Mouse (Mus musculus): ENCODE measurements around the gene Gm20662. TPM values are rescaled to one million over a fixed set of nuclear protein-coding genes. Genes with fewer than 3 reads are reported as not detected.

The Gm20662 gene
- 0.87 and 0.96 TPM in 2 replicates for polyA plus RNA-seq (2014; fragmentation: Nextera tagmentation; extraction: Ambion mirVana)

DNA sequence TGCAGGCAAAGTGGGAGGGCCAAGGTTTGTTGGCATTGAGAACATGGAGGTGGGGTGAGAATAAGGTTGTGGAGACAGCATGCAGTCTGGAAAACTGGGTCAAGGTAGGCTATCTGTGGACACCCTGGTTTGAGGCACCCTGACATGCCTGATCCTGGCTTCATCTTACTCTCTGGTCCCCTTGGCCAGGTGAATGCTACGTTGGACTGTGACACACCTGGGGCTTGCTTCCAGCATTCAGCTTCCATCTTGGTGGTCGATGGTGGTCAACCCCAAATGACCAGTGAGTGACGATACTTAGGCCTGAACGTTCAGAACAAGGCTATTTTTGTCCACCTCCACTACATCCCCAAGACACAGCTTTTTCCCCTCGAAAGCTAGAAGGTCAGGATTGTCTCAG, at the start of gene Gm20662:
TSS of gene Gm20662 (plus strand) at position 301 of the 400 bp plus-strand sequence.
- DNase-seq (ENCODE audit: low spot score) (no peak), ATAC-seq (ENCODE audit: insufficient number of reproducible peaks, low FRiP score, low TSS enrichment, low read depth) (no peak)
- H3K9ac ChIP-seq (ENCODE audit: low read length): no peak within 1 kb of the TSS
- H3K4me1 ChIP-seq (ENCODE audit: control insufficient read depth, insufficient read depth, low read length): no peaks in the 10 kb centered on the region
- WGBS: 89% methylated on average over 5 of the region's 5 CpGs
- no peak within 1 kb of the TSS for H3K4me2 ChIP-seq (ENCODE audit: low read depth, severe bottlenecking)
- no peaks in the 10 kb centered on the region for H3K9me3 ChIP-seq (ENCODE audit: control insufficient read depth, low read length)
- H3K36me3 ChIP-seq (ENCODE audit: control insufficient read depth, insufficient read depth, low read length): no peaks in the 10 kb centered on the region
- H3K4me3 ChIP-seq (ENCODE audit: low read depth, low read length): no peak within 1 kb of the TSS
- H3K27me3 ChIP-seq (ENCODE audit: control insufficient read depth, insufficient read depth, low read length): no peaks in the 10 kb centered on the region
- H3K27ac ChIP-seq (replicated peaks; ENCODE audit: low read depth, low read length): no peak within 1 kb of the TSS

DNA sequence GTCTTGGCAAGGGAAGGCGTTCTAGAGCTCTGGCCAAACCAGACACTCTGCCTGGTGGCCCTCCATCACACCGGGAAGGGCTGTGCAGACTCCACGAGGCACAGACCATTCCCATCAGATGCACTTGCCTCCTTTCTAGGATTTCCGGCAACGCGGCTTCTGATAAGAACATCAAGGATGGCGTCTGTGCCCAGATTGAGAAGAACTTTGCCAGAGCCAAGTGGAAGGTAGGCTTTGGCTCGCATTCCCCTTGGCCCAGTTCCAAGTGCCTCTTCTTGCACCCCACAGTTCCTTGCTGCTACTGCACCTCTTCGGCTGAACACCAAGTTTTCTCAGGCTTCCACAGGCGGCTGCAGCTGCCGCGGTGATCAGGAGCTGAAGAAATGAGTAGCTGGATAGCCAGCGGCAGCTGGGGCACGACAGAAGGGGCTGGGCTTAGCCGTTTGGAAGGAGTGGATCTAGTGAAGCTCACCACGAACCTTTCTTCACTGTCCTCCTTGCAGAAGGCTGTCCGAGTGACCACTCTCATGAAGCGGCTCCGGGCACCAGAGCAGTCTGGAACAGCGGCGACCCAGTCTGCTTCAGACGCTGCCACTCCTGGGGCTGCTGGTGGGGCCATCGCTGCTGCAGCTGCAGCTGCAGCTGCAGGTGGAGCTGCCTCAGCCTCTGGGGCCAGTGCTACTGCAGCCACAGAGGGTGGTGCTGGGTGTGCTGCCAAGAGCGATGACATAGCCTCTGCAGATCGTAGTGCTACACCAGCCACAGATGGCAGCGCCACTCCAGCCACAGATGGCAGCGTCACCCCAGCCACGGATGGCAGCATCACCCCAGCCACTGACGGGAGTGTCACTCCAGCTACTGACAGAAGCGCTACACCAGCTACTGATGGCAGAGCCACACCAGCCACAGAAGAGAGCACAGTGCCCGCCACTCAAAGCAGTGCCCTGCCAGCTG, 48.6 kb upstream of the Gm20662 start:
- no peak for ATAC-seq (ENCODE audit: insufficient number of reproducible peaks, low FRiP score, low TSS enrichment, low read depth)
- H3K9ac ChIP-seq (ENCODE audit: low read length): no peak overlapping the region
- H3K4me2 ChIP-seq (ENCODE audit: low read depth, severe bottlenecking): no peak overlapping the region
- peaks cover 2% of the 10 kb centered on the region; the same call in 1 of the 2 replicates for H3K4me1 ChIP-seq (ENCODE audit: control insufficient read depth, insufficient read depth, low read length)
- no peaks in the 10 kb centered on the region for H3K9me3 ChIP-seq (ENCODE audit: control insufficient read depth, low read length)
- 91% methylated on average over 31 of the region's 31 CpGs for WGBS
- no peak overlapping the region for H3K4me3 ChIP-seq (ENCODE audit: low read depth, low read length)
- DNase-seq (ENCODE audit: low spot score): no peak
- H3K27ac ChIP-seq (replicated peaks; ENCODE audit: low read depth, low read length): no peak overlapping the region
- no peaks in the 10 kb centered on the region for H3K27me3 ChIP-seq (ENCODE audit: control insufficient read depth, insufficient read depth, low read length)
- H3K36me3 ChIP-seq (ENCODE audit: control insufficient read depth, insufficient read depth, low read length): no peaks in the 10 kb centered on the region

DNA sequence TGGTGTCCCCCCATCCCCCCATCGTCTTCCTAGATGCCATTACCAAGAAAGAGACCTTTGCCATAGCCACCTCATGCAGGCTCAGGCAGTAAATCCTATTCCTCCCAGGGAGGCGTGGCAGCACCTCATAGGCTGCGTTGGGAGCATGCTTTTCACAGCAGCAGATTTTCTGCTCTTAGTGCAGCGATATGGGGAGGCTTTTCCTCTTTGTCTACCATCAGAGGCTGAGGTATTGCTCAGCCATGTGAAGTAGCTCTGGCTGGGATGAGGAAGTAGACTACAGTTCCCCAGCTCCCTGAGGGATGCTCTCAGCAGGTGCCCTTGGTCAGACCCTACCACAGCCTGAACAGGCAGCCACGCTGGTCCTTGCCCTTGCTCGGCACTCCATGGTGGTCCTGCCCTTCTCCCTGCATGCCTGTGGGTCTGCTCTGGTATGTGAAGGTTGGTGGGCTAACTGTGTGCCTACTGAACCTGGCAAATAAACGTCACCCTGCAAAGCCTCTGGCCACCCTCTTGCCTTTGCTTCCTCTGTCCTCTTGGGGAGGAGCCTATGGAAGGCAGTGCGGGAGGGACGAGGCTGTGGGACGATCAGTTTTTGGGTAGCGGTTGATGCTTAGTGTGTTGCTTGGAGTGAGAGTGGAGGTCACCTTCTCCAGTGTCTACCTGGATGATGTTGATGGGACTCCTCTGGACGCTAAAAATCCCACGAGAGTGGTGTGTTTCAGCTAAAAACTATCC, 46.8 kb upstream of the Gm20662 start:
- no peak overlapping the region for H3K4me3 ChIP-seq (ENCODE audit: low read depth, low read length)
- no peak overlapping the region for H3K4me2 ChIP-seq (ENCODE audit: low read depth, severe bottlenecking)
- no peaks in the 10 kb centered on the region for H3K9me3 ChIP-seq (ENCODE audit: control insufficient read depth, low read length)
- no peak overlapping the region for H3K27ac ChIP-seq (replicated peaks; ENCODE audit: low read depth, low read length)
- H3K36me3 ChIP-seq (ENCODE audit: control insufficient read depth, insufficient read depth, low read length): no peaks in the 10 kb centered on the region
- no peaks in the 10 kb centered on the region for H3K27me3 ChIP-seq (ENCODE audit: control insufficient read depth, insufficient read depth, low read length)
- peaks cover 2% of the 10 kb centered on the region; the same call in 1 of the 2 replicates for H3K4me1 ChIP-seq (ENCODE audit: control insufficient read depth, insufficient read depth, low read length)
- ATAC-seq (ENCODE audit: insufficient number of reproducible peaks, low FRiP score, low TSS enrichment, low read depth) (no peak), DNase-seq (ENCODE audit: low spot score) (no peak)
- H3K9ac ChIP-seq (ENCODE audit: low read length): no peak overlapping the region
- WGBS: 81% methylated on average over 13 of the region's 13 CpGs

DNA sequence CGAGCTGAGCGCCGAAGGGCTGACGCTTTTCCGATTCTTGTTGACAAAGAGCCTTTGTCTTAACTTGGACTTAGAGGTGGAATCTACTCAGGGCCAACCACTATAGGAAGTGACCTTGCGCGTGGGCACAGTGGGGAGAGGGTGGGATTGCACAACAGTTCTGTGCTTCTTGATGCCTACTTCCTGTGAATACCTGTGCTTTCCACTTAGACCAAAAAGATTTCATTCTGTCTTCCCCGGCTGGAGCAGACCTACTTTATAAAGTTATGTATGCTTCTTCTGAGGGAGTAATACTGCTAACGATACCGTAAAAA, 46.3 kb upstream of the Gm20662 start, which contains the start of gene Traip:
TSS of gene Traip (plus strand) at position 215 of the 314 bp plus-strand sequence.
- ATAC-seq (ENCODE audit: insufficient number of reproducible peaks, low FRiP score, low TSS enrichment, low read depth) (no peak), DNase-seq (ENCODE audit: low spot score) (no peak)
- no peaks in the 10 kb centered on the region for H3K36me3 ChIP-seq (ENCODE audit: control insufficient read depth, insufficient read depth, low read length)
- peak within 1 kb of the TSS; percentile 72 for H3K4me2 ChIP-seq (ENCODE audit: low read depth, severe bottlenecking)
- no peaks in the 10 kb centered on the region for H3K27me3 ChIP-seq (ENCODE audit: control insufficient read depth, insufficient read depth, low read length)
- peak within 1 kb of the TSS; percentile 77 for H3K4me3 ChIP-seq (ENCODE audit: low read depth, low read length)
- H3K27ac ChIP-seq (replicated peaks; ENCODE audit: low read depth, low read length): 0 out of 2 replicates have a peak within 1 kb of the TSS, but pooled peaks have one; percentile 30
- H3K9me3 ChIP-seq (ENCODE audit: control insufficient read depth, low read length): no peaks in the 10 kb centered on the region
- peak within 1 kb of the TSS; percentile 66 for H3K9ac ChIP-seq (ENCODE audit: low read length)
- 92% methylated on average over 10 of the region's 10 CpGs for WGBS
- H3K4me1 ChIP-seq (ENCODE audit: control insufficient read depth, insufficient read depth, low read length): peaks cover 2% of the 10 kb centered on the region; the same call in 1 of the 2 replicates

DNA sequence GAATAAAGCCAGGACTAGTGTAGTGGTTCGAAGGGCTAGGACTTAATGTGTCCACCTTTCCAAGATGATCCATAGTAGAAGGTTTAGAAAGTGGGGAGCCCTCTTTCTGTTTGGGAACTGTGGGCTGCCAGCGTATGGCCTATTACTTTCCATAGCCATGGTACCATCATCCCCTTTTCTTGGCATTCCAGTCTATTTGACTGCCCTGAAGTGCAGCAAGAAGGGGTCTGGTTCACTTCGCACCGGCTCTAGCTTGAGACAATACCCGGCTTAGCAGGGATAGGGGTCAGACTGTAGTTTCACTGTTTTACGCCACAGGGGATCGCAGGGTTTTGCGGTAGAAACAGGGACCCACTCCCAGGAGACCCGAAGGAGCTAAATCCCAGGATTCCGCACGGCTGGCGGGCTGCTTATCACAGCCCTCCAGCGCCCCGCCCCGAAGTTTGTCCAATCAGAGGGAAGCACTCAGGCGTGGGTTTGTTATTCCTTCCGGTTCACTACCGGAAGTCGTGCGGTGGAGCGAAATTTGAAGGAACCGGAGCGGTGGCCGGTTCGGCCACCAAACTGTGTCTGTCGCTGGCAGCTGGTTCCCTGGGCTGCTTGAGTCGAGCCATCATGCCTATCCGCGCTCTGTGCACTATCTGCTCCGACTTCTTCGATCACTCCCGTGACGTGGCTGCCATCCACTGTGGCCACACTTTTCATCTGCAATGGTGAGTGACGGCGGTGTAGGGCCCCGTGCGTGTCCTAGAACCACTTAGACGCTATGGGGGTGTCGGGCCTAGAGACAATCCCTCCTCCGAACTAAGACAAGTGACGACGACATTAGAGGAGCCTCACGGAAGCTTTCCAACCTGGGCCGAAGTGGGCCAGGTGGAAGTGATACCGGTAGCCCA, 45.4 kb upstream of the Gm20662 start:
- Histone ChIP-seq H3K4me1 (ENCODE audit: control insufficient read depth, insufficient read depth, low read length) (peaks cover 2% of the 10 kb centered on the region; the same call in 1 of the 2 replicates), H3K36me3 (ENCODE audit: control insufficient read depth, insufficient read depth, low read length) (no peaks in the 10 kb centered on the region), H3K9ac (ENCODE audit: low read length) (peak overlapping the region; percentile 66), H3K27ac (replicated peaks; ENCODE audit: low read depth, low read length) (0 out of 2 replicates have a peak overlapping the region, but pooled peaks have one; percentile 30), H3K4me2 (ENCODE audit: low read depth, severe bottlenecking) (peak overlapping the region; percentile 72), H3K4me3 (ENCODE audit: low read depth, low read length) (peak overlapping the region; percentile 77), H3K9me3 (ENCODE audit: control insufficient read depth, low read length) (no peaks in the 10 kb centered on the region), H3K27me3 (ENCODE audit: control insufficient read depth, insufficient read depth, low read length) (no peaks in the 10 kb centered on the region)
- 17% methylated on average over 45 of the region's 45 CpGs for WGBS
- ATAC-seq (ENCODE audit: insufficient number of reproducible peaks, low FRiP score, low TSS enrichment, low read depth) (peak; percentile 78; the same call in 1 of the 2 replicates), DNase-seq (ENCODE audit: low spot score) (peak; percentile 91)

DNA sequence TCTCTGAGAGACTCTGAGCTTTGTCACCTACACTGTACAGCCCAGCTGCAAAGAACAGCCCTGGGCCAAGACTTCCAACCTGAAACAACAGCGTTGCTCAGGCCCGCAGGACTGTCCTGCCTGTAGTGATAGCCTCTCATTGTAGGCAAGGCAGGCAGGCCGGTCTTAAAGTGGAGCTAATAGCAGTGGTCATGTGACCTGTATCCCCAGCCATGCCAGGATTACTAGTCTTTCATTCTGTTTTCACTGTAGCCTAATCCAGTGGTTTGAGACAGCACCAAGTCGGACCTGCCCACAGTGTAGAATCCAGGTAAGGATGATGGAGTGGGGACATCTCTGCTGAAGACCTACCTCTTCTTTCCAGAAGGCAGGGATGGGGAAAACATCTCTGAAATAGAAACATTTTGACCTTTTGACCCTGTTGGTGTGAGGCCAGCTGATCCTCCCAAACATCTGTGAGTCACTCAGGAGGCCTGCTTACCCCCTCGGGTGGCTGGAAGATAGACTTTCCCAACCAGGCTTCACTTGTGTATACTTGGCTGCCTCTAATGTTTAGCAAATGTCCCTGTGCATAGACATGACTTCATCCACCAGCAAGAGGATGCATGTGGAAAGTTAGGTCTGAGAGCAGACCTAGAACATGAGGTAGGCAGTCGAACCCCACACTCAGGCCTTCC, 40.4 kb upstream of the Gm20662 start:
- Histone ChIP-seq H3K4me1 (ENCODE audit: control insufficient read depth, insufficient read depth, low read length) (peaks cover 2% of the 10 kb centered on the region; the same call in 1 of the 2 replicates), H3K27ac (replicated peaks; ENCODE audit: low read depth, low read length) (no peak overlapping the region), H3K4me2 (ENCODE audit: low read depth, severe bottlenecking) (no peak overlapping the region), H3K9ac (ENCODE audit: low read length) (no peak overlapping the region), H3K27me3 (ENCODE audit: control insufficient read depth, insufficient read depth, low read length) (no peaks in the 10 kb centered on the region), H3K36me3 (ENCODE audit: control insufficient read depth, insufficient read depth, low read length) (peaks cover 5% of the 10 kb centered on the region; the same call in 1 of the 2 replicates), H3K4me3 (ENCODE audit: low read depth, low read length) (no peak overlapping the region), H3K9me3 (ENCODE audit: control insufficient read depth, low read length) (no peaks in the 10 kb centered on the region)
- 77% methylated on average over 6 of the region's 6 CpGs for WGBS
- no peak for ATAC-seq (ENCODE audit: insufficient number of reproducible peaks, low FRiP score, low TSS enrichment, low read depth)
- DNase-seq (ENCODE audit: low spot score): no peak

DNA sequence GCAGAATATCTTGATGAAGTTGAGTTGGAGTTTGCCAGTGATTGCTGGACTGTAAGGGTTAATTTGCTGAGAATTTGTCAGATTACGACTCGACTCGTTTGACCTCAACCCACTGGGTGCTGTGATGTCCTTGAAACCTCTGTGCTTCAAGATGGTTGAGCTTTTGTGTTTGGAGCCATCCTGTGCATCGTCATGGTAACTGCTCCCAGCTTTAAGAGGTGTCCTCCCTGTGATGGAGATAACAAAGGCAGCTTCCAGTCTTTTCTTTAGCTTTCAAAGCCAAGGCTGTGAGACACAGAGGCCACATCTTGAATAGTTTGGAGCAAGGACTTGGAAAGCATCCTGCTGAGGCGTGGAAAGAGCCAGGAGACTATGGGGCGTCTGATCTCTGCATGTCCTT, 39.0 kb upstream of the Gm20662 start:
- no peak overlapping the region for H3K4me3 ChIP-seq (ENCODE audit: low read depth, low read length)
- no peak overlapping the region for H3K4me2 ChIP-seq (ENCODE audit: low read depth, severe bottlenecking)
- H3K27me3 ChIP-seq (ENCODE audit: control insufficient read depth, insufficient read depth, low read length): no peaks in the 10 kb centered on the region
- WGBS: 63% methylated on average over 6 of the region's 6 CpGs
- no peaks in the 10 kb centered on the region for H3K9me3 ChIP-seq (ENCODE audit: control insufficient read depth, low read length)
- ATAC-seq (ENCODE audit: insufficient number of reproducible peaks, low FRiP score, low TSS enrichment, low read depth) (no peak), DNase-seq (ENCODE audit: low spot score) (no peak)
- H3K36me3 ChIP-seq (ENCODE audit: control insufficient read depth, insufficient read depth, low read length): peaks cover 5% of the 10 kb centered on the region; the same call in 1 of the 2 replicates
- H3K27ac ChIP-seq (replicated peaks; ENCODE audit: low read depth, low read length): no peak overlapping the region
- H3K9ac ChIP-seq (ENCODE audit: low read length): no peak overlapping the region
- H3K4me1 ChIP-seq (ENCODE audit: control insufficient read depth, insufficient read depth, low read length): no peaks in the 10 kb centered on the region

Data from limb, embryonic 11.5 days (tissue).